Mouse (Mus musculus) myocyte (in vitro differentiated cells): Measurements from ENCODE around the gene Mov10l1.

Experiments
- POLR2A ChIP-seq: IDR thresholded peaks from one replicate; pipeline ENCODE4 v1.6.1; 2011; ENCODE audit warnings: low read depth, mild to moderate bottlenecking, control low read depth, moderate library complexity; ENCODE audit not compliant: insufficient read length
- POLR2AphosphoS2 ChIP-seq: IDR thresholded peaks from one replicate; pipeline ENCODE4 v1.6.1; 2011; ENCODE audit warnings: low read depth, control low read depth; ENCODE audit not compliant: insufficient read length

GRCm38 (mm10) chr15:89104425-89104824 is 121.7 kb downstream of the Mov10l1 start:
- TF ChIP-seq POLR2AphosphoS2 (no peak), POLR2A (no peak)
